Mouse (Mus musculus) gastrocnemius, postnatal 36 days (tissue): ENCODE measurements around the gene Gm2916. TPM values are rescaled to one million over a fixed set of nuclear protein-coding genes. Genes with fewer than 3 reads are reported as not detected.
"Not testable (repeated sequence)": the region's sequence is repeated elsewhere in the genome, so short reads cannot be mapped to it uniquely, and the experiment has no call there.

Source experiments
- DNase-seq, 2 experiments: peaks; one replicate each; pipeline ENCODE4 v3.0.0; 2022
- intact Hi-C: fragments of 180-260 bp; cut with DNase I; formaldehyde crosslinking; loops from one replicate; pipeline ENCODE4 v1.15.1; 2025
- long read RNA-seq, 2 experiments: library from polyadenylated mRNA; stranded (forward); transcript quantifications; one replicate each; pipeline ENCODE4 v2.0.0; 2021
- total RNA-seq, 2 experiments: library from RNA; stranded (reverse); gene quantifications; 2 replicates each; pipeline ENCODE4 v1.2.3; 2021

Gene Gm2916
- total RNA-seq, result not detected
- long read RNA-seq, experiment 1, result 0 reads
- long read RNA-seq, experiment 2, result 0 reads

- DNase-seq, intact Hi-C loops: not testable (repeated sequence)
These were observed at the start of gene Gm2916 for GRCm38 (mm10) chr14:3883872-3884271. Gene Gm2916 (plus strand): TSS chr14:3884172.

DNA sequence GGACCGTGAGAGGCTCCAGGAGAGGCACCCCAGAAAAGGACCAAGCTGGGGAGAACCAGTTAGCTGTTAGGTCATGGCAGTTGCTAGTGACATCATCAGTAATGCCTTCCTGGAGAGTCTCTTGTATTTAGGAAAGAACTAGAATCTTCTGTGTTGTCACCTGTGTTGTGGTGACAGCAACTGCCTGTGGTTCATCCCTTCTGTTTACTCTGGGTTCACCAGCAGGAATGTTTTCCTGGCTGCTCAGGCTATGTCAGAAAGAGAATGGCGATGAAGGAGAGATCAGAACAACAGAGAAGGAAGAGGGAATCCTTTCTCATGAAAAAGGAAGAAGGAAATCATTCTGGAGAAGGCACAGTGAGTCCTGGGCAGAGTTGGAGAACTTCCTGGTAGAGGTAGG, 38.0 kb upstream of the Gm2916 start, which contains the start of gene Gm3033:
TSS of gene Gm3033 (plus strand) at position 301 of the 400 bp plus-strand sequence.
- DNase-seq, intact Hi-C loops: not testable (repeated sequence)

DNA sequence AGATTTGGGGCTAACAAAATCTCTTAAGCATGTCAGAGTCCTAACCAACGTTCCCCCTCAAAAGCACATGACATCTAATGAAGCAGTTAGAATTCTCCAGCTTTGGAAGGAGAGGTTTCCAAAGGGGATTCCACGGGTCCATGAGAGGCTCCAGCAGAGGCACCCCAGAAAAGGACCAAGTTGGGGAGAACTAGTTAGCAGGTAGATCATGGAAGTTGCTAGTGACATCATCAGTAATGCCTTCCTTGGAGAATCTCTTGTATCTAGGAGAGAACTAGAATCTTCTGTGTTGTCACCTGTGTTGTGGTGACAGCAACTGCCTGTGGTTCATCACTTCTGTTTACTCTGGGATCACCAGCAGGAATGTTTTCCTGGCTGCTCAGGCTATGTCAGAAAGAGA, 47.5 kb downstream of the Gm2916 start, which contains the start of gene Gm3029:
TSS of gene Gm3029 (plus strand) at position 301 of the 400 bp plus-strand sequence.
- intact Hi-C loops, result not testable (repeated sequence)

GRCm38 (mm10) chr14:3963247-3963646, 79.3 kb downstream of the Gm2916 start, which contains the start of gene Gm3095:
Gene Gm3095 (plus strand): TSS chr14:3963547.
- intact Hi-C loops, DNase-seq: not testable (repeated sequence)

More for the DNA sequence above, 47.5 kb downstream of the Gm2916 start, which contains the start of gene Gm3029:
- not testable (repeated sequence) for DNase-seq

Other genes with a start within 250 kb of the Gm2916 start
- not detected for gene Gm3012, start 249.7 kb upstream of the Gm2916 start, total RNA-seq
- gene Gm3020, start 232.1 kb upstream of the Gm2916 start, total RNA-seq, result under 1 TPM; 0.17 to 0.18 TPM
- gene Gm3043, start 195.4 kb upstream of the Gm2916 start, total RNA-seq, result not detected
- not detected for gene Gm3002, start 74.1 kb upstream of the Gm2916 start, total RNA-seq
- not detected for gene Gm3033, start 37.9 kb upstream of the Gm2916 start, total RNA-seq
- gene Gm3029, start 47.6 kb downstream of the Gm2916 start, total RNA-seq, result not detected
- gene Gm3095, start 79.4 kb downstream of the Gm2916 start, total RNA-seq, result not detected
- gene Gm3099, start 114.2 kb downstream of the Gm2916 start, total RNA-seq, result not detected
- under 1 TPM in 1 of 2 experiments, not detected in 1; 0.51 TPM for gene Gm5796, start 139.8 kb downstream of the Gm2916 start, total RNA-seq
- not detected for gene Gm3115, start 199.9 kb downstream of the Gm2916 start, total RNA-seq
- gene Gm8108, start 226.4 kb downstream of the Gm2916 start, total RNA-seq, result under 1 TPM in 1 of 2 experiments, not detected in 1; 0.15 TPM